In genomic region chr5:114138277-114139164, GRCm38 (mm10) we compare ENCODE assay signal across 9 mouse cellular contexts. TPM values are rescaled to one million over a fixed set of nuclear protein-coding genes. Genes with fewer than 3 reads are reported as not detected.
DNase-seq lines count a peak whose midpoint lies in the region; ATAC-seq lines count a peak whose summit lies in the region.
"Had no signal": no experiment of that assay in that cellular context is flagged by ENCODE, and none has a peak within 500 bp of the region (broad histone marks: within the 10 kb centered on the region; RNA-seq: fewer than 3 reads in every experiment).

No protein-coding gene starts in this region.

- peak overlapping the region; percentile 84 for H3K27ac ChIP-seq in forebrain, embryonic 12.5 days
- peak overlapping the region; percentile 80 for H3K27ac ChIP-seq in hindbrain, embryonic 16.5 days (ENCODE audit: low read depth, low read length)

- H3K9me3 ChIP-seq in forebrain, embryonic 12.5 days: no peaks in the 10 kb centered on the region
- H3K9me3 ChIP-seq in hindbrain, embryonic 16.5 days (ENCODE audit: control insufficient read depth, low read length): no peaks in the 10 kb centered on the region

- no peaks in the 10 kb centered on the region for H3K27me3 ChIP-seq in forebrain, embryonic 12.5 days
- H3K27me3 ChIP-seq in hindbrain, embryonic 16.5 days (replicated peaks; ENCODE audit: control insufficient read depth, insufficient read depth, low read length): no peaks in the 10 kb centered on the region

- 78% methylated on average over 21 of the region's 21 CpGs for WGBS in forebrain, embryonic 12.5 days
- 45% methylated on average over 21 of the region's 21 CpGs for WGBS in hindbrain, embryonic 16.5 days

- H3K4me3 ChIP-seq in forebrain, embryonic 12.5 days (replicated peaks): no peak overlapping the region
- no peak overlapping the region for H3K4me3 ChIP-seq in hindbrain, embryonic 16.5 days (ENCODE audit: low read length)

- H3K4me1 ChIP-seq in forebrain, embryonic 12.5 days: peaks cover 28% of the 10 kb centered on the region
- peaks cover 16% of the 10 kb centered on the region; the same call in 1 of the 2 replicates for H3K4me1 ChIP-seq in hindbrain, embryonic 16.5 days (ENCODE audit: control insufficient read depth, insufficient read depth, low read depth, low read length)

- H3K36me3 ChIP-seq in forebrain, embryonic 12.5 days (replicated peaks): peaks cover 27% of the 10 kb centered on the region
- no peaks in the 10 kb centered on the region for H3K36me3 ChIP-seq in hindbrain, embryonic 16.5 days (ENCODE audit: control insufficient read depth, insufficient read depth, low read length)

- peak; percentile 53 for DNase-seq in adrenal gland, postnatal 14 days
- DNase-seq in adrenal gland, adult 8-10 months: no peak
- peak; percentile 69 for DNase-seq in lung, postnatal 36 days
- DNase-seq in layer of hippocampus, adult 9-11 months: no peak
- no peak for DNase-seq in layer of hippocampus, adult 8-10 months (ENCODE audit: low spot score in 2 of 2)
- DNase-seq in retina, postnatal 1 day: no peak
- DNase-seq: thymus, adult 18-20 months had no signal

- H3K9ac ChIP-seq in forebrain, embryonic 12.5 days: 0 out of 2 replicates have a peak overlapping the region, but pooled peaks have one; percentile 4
- H3K9ac ChIP-seq in hindbrain, embryonic 16.5 days (ENCODE audit: low read depth, low read length): no peak overlapping the region

- ATAC-seq in forebrain, embryonic 12.5 days (ENCODE audit: low FRiP score): peak; percentile 43
- ATAC-seq in hindbrain, embryonic 16.5 days: peak; percentile 48; the same call in 1 of the 2 replicates

- H3K4me2 ChIP-seq in forebrain, embryonic 12.5 days: 0 out of 2 replicates have a peak overlapping the region, but pooled peaks have one; percentile 10
- no peak overlapping the region; the same call in none of the 2 replicates for H3K4me2 ChIP-seq in hindbrain, embryonic 16.5 days (ENCODE audit: low read length)

RNA-seq across cellular contexts. Expression of gene Acacb, which starts 7.8 kb away (rescaled TPM):
- 121 and 148 TPM in 2 replicates for total RNA-seq in adrenal gland, postnatal 14 days (2021)
- 10 to 100 TPM; 68.9 to 85.3 (median 72.7) TPM for total RNA-seq in adrenal gland, adult 8-10 months (2022)
- 1.7 and 1.9 TPM in 2 replicates for polyA plus RNA-seq in forebrain, embryonic 12.5 days (2016; fragmentation: Nextera tagmentation; extraction: Ambion mirVana)
- 5.4 and 5.5 TPM in 2 replicates for polyA plus RNA-seq in hindbrain, embryonic 16.5 days (2015; fragmentation: Nextera tagmentation; extraction: Ambion mirVana)
- total RNA-seq in layer of hippocampus, adult 8-10 months (2022): 1 to 10 TPM; 6.1 to 7.4 (median 6.6) TPM

RNA-seq across cellular contexts. Expression of gene Ung, which starts 8.3 kb away (rescaled TPM):
- total RNA-seq in adrenal gland, postnatal 14 days (2021): 11.7 and 11.9 TPM in 2 replicates
- total RNA-seq in adrenal gland, adult 8-10 months (2022): 1 to 10 TPM; 2.4 to 3.1 (median 2.8) TPM
- 64.4 and 69.6 TPM in 2 replicates for polyA plus RNA-seq in forebrain, embryonic 12.5 days (2016; fragmentation: Nextera tagmentation; extraction: Ambion mirVana)
- 12.1 and 14.4 TPM in 2 replicates for polyA plus RNA-seq in hindbrain, embryonic 16.5 days (2015; fragmentation: Nextera tagmentation; extraction: Ambion mirVana)
- total RNA-seq in layer of hippocampus, adult 8-10 months (2022): 1 to 10 TPM; 1.7 to 2.3 (median 1.9) TPM

RNA-seq across cellular contexts. Expression of gene Alkbh2, which starts 10.5 kb away (rescaled TPM):
- total RNA-seq in adrenal gland, postnatal 14 days (2021): 9.9 and 10.3 TPM in 2 replicates
- total RNA-seq in adrenal gland, adult 8-10 months (2022): 10 to 100 TPM in 3 of 4 experiments, 1 to 10 TPM in 1; 5.8 to 13.5 (median 11.7) TPM
- 10.9 and 11.3 TPM in 2 replicates for polyA plus RNA-seq in forebrain, embryonic 12.5 days (2016; fragmentation: Nextera tagmentation; extraction: Ambion mirVana)
- 4.9 and 6.4 TPM in 2 replicates for polyA plus RNA-seq in hindbrain, embryonic 16.5 days (2015; fragmentation: Nextera tagmentation; extraction: Ambion mirVana)
- total RNA-seq in layer of hippocampus, adult 8-10 months (2022): 1 to 10 TPM; 3.8 to 6.5 (median 5.5) TPM

RNA-seq across cellular contexts. Expression of gene Svop, which starts 47.2 kb away (rescaled TPM):
- 3.2 and 4.1 TPM in 2 replicates for total RNA-seq in adrenal gland, postnatal 14 days (2021)
- 1 to 10 TPM; 3.6 to 5.4 (median 4.9) TPM for total RNA-seq in adrenal gland, adult 8-10 months (2022)
- 40.2 and 45.7 TPM in 2 replicates for polyA plus RNA-seq in forebrain, embryonic 12.5 days (2016; fragmentation: Nextera tagmentation; extraction: Ambion mirVana)
- 97.2 and 98.7 TPM in 2 replicates for polyA plus RNA-seq in hindbrain, embryonic 16.5 days (2015; fragmentation: Nextera tagmentation; extraction: Ambion mirVana)
- 100 to 1,000 TPM; 146 to 171 (median 153) TPM for total RNA-seq in layer of hippocampus, adult 8-10 months (2022)

Comparison
In these comparisons a context has a peak if more than half of its experiments do, and no peak if none do; other contexts are left out.
1. DNase-seq: peak in adrenal gland, postnatal 14 days (single experiment) and lung, postnatal 36 days (single experiment); none in adrenal gland, adult 8-10 months (single experiment), layer of hippocampus, adult 9-11 months (single experiment), layer of hippocampus, adult 8-10 months (0 of 2) and retina, postnatal 1 day (single experiment).
2. RNA of gene Acacb, which starts 7.8 kb away (total RNA-seq): 121 to 148 TPM in adrenal gland, postnatal 14 days and 68.9 to 85.3 TPM in adrenal gland, adult 8-10 months; 6.1 to 7.4 TPM in layer of hippocampus, adult 8-10 months; every median in the first group is over 4 times any median in the second.